Mouse (Mus musculus) ES-Bruce4 (cell line): ENCODE measurements around the gene Prss43. TPM values are rescaled to one million over a fixed set of nuclear protein-coding genes. Genes with fewer than 3 reads are reported as not detected.
A peak's percentile ranks its signal among the peaks of the same experiment; 100 is the strongest.

Experiments
- H3K27ac ChIP-seq: 2 replicates; pipeline ENCODE4 v1.5.1; 2012; ENCODE audit warnings: low read length, inconsistent platforms; ENCODE audit not compliant: insufficient read depth
- H3K27me3 ChIP-seq: 2 replicates; pipeline ENCODE4 v1.6.1; 2012; ENCODE audit warnings: mild to moderate bottlenecking, low read length, inconsistent platforms; ENCODE audit not compliant: control insufficient read depth, poor library complexity, insufficient read depth, severe bottlenecking
- H3K36me3 ChIP-seq: 2 replicates; pipeline ENCODE4 v1.6.1; 2012; ENCODE audit warnings: inconsistent platforms, mild to moderate bottlenecking, low read length, moderate library complexity; ENCODE audit not compliant: control insufficient read depth, poor library complexity, insufficient read depth, severe bottlenecking
- H3K4me1 ChIP-seq: one replicate; pipeline ENCODE4 v1.8.1; 2011; ENCODE audit warnings: low read length; ENCODE audit not compliant: control insufficient read depth, insufficient read depth
- H3K4me3 ChIP-seq: 2 replicates; pipeline ENCODE4 v1.5.1; 2011; ENCODE audit warnings: low read depth, mild to moderate bottlenecking, low read length
- H3K9ac ChIP-seq: 2 replicates; pipeline ENCODE4 v1.6.1; 2012; ENCODE audit warnings: low read depth, mild to moderate bottlenecking, inconsistent platforms; ENCODE audit not compliant: poor library complexity, severe bottlenecking
- H3K9me3 ChIP-seq: replicated peaks from 2 replicates; pipeline ENCODE4 v1.6.1; 2012; ENCODE audit warnings: mild to moderate bottlenecking, low read length, inconsistent platforms; ENCODE audit not compliant: control insufficient read depth, poor library complexity, insufficient read depth, severe bottlenecking
- CTCF ChIP-seq: IDR thresholded peaks from one replicate; pipeline ENCODE4 v1.8.1; 2011; ENCODE audit warnings: low read depth, low read length
- EP300 ChIP-seq: IDR thresholded peaks from 2 replicates; pipeline ENCODE4 v1.6.1; 2011; ENCODE audit warnings: low read depth, low read length; ENCODE audit not compliant: insufficient read depth
- POLR2A ChIP-seq: IDR thresholded peaks from one replicate; pipeline ENCODE4 v1.8.1; 2011; ENCODE audit warnings: low read length; ENCODE audit not compliant: insufficient read depth
- polyA plus RNA-seq: library from polyadenylated mRNA; stranded (reverse); fragments of >200 nt; gene quantifications from 2 replicates; pipeline ENCODE4 v1.2.4, GENCODE M21; 2011; ENCODE audit warnings: low read depth; ENCODE audit not compliant: missing spikeins, insufficient read depth, insufficient read length

The Prss43 gene
- polyA plus RNA-seq, 1 experiment = not detected

DNA sequence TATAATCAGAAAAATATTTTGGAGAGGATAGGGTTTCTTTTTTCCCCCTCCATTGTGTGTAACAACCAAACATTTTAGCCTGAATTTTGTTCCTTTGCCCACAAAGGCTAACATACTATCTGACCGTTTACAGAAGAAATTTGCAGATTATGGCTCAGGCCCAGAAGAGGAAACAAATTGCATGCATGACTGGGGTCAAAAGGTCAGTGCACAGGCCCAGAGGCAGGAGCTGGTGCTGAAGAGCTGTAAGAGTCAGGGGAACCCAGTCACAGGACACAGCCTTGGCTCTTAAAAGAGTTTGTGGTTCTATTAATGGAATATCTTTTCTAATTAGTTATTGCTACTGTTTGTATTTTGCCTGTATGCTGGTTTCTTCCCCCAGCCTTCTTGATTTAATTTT, 42.9 kb upstream of the Prss43 start:
- Histone ChIP-seq H3K4me3 (no peak overlapping the region), H3K4me1 (no peaks in the 10 kb centered on the region), H3K9me3 (no peaks in the 10 kb centered on the region), H3K27me3 (no peaks in the 10 kb centered on the region), H3K9ac (no peak overlapping the region), H3K27ac (no peak overlapping the region), H3K36me3 (no peaks in the 10 kb centered on the region)
- no peak for TF ChIP-seq POLR2A
- TF ChIP-seq CTCF = no peak
- TF ChIP-seq EP300 = no peak

DNA sequence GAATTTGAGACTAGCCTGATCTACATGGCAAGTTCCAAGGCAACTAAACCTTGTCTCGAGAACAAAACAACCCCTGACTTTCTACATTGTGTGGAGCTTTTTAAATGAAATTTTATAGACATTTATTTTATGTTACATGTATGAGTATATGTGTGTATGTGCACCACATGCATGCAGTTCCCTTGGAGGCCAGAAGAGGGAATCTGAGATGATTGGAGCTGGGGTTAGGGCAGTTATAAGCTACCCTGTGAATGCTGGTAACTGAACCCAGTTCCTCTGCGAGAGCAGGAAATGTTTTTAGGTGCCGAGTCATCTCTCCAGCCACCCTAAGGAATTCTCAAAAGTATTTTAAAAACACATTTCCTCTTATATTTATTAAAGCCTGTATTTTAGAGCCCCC, 38.3 kb upstream of the Prss43 start:
- no peak overlapping the region for H3K27ac ChIP-seq
- no peak for TF ChIP-seq EP300
- TF ChIP-seq POLR2A = no peak
- TF ChIP-seq CTCF = no peak
- H3K9ac ChIP-seq = no peak overlapping the region
- H3K9me3 ChIP-seq = no peaks in the 10 kb centered on the region
- H3K36me3 ChIP-seq = no peaks in the 10 kb centered on the region
- H3K4me3 ChIP-seq = no peak overlapping the region
- H3K4me1 ChIP-seq = no peaks in the 10 kb centered on the region
- H3K27me3 ChIP-seq = no peaks in the 10 kb centered on the region

GRCm38 (mm10) chr9:110790462-110790861, 36.0 kb upstream of the Prss43 start:
- TF ChIP-seq POLR2A = no peak
- TF ChIP-seq EP300 = no peak
- no peak for TF ChIP-seq CTCF

DNA sequence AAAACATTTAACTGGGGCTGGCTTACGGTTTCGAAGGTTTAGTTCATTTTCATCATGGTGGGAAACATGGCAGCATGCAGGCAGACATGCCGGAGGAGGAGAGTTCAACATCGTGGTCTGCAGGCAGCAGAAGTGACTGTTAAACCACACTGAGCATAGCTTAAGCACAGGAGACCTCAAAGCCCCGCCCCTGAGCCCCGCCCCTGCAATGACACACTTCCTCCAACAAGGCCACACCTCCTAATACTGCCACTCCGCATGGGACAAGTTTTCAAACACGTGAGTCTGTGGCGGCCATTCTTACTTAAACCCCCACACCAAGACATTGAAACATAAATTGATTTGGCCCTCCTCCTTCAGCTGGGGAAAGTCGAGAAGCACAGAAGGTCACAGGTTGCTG, 29.5 kb upstream of the Prss43 start:
- TF ChIP-seq POLR2A = peak; percentile 98
- TF ChIP-seq CTCF = no peak
- H3K4me3 ChIP-seq = peak overlapping the region; percentile 95
- H3K4me1 ChIP-seq = no peaks in the 10 kb centered on the region
- H3K36me3 ChIP-seq = peaks cover 3% of the 10 kb centered on the region; the same call in 1 of the 2 replicates
- H3K27me3 ChIP-seq = no peaks in the 10 kb centered on the region
- H3K27ac ChIP-seq = 0 out of 2 replicates have a peak overlapping the region, but pooled peaks have one; percentile 42
- H3K9me3 ChIP-seq = no peaks in the 10 kb centered on the region
- H3K9ac ChIP-seq = peak overlapping the region; percentile 52

More at GRCm38 (mm10) chr9:110790462-110790861, 36.0 kb upstream of the Prss43 start:
- Histone ChIP-seq H3K27me3 (no peaks in the 10 kb centered on the region), H3K4me3 (no peak overlapping the region), H3K9me3 (no peaks in the 10 kb centered on the region), H3K36me3 (no peaks in the 10 kb centered on the region), H3K27ac (no peak overlapping the region), H3K4me1 (no peaks in the 10 kb centered on the region), H3K9ac (no peak overlapping the region)

- Histone ChIP-seq H3K4me3 (peak within 1 kb of the TSS; percentile 95), H3K9me3 (no peaks in the 10 kb centered on the region), H3K36me3 (peaks cover 3% of the 10 kb centered on the region; the same call in 1 of the 2 replicates), H3K27me3 (no peaks in the 10 kb centered on the region), H3K9ac (peak within 1 kb of the TSS; percentile 52), H3K4me1 (no peaks in the 10 kb centered on the region), H3K27ac (0 out of 2 replicates have a peak within 1 kb of the TSS, but pooled peaks have one; percentile 42)
- TF ChIP-seq POLR2A (no peak), EP300 (no peak), CTCF (no peak)
Measured at GRCm38 (mm10) chr9:110797866-110798265, 28.6 kb upstream of the Prss43 start, which contains the start of gene Prss42. Gene Prss42, plus strand, starts transcription at chr9:110798166.

DNA sequence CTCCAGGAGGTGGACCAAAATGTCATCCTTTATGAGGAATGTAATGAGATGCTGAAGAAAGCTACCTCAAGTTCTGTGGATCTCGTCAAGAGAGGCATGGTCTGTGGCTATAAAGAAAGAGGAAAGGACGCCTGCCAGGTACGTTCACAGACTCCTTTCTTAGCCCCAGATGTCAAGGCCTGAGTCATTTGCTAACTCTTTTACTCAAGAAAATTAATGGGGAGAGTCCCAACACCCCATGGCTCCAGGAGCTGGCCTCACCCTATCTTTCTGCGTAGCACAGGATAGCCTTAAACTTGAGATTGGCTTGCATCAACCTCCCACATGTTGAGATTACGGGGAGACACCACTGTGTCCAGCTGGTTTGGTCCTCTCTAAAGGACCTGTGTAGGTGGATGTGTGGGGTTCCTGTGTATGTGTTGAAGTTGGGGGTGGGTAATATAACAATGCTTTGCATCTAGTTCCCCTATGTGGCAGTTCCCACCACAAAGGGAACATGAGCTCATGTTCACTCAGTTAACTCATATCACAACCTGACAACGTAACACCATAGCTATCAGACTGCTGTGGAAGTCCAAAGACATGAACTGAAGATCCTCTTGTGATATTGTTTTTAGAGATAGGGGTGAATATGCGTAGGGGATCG, 25.5 kb upstream of the Prss43 start:
- Histone ChIP-seq H3K27ac (no peak overlapping the region), H3K27me3 (no peaks in the 10 kb centered on the region), H3K4me3 (no peak overlapping the region), H3K4me1 (no peaks in the 10 kb centered on the region), H3K9ac (no peak overlapping the region), H3K36me3 (peaks cover 3% of the 10 kb centered on the region; the same call in 1 of the 2 replicates), H3K9me3 (no peaks in the 10 kb centered on the region)
- no peak for TF ChIP-seq POLR2A
- TF ChIP-seq EP300 = no peak
- TF ChIP-seq CTCF = no peak
